Mouse (Mus musculus) neural tube, embryonic 14.5 days (tissue): ENCODE measurements at regions not wholly inside any gene's neighbourhood (a gene's known extent, or its start where the extent isn't known, plus 50 kb on each side); places are given as distances from the start of the nearest gene placed in this dataset.

ENCODE experiments used
- ATAC-seq: fragments of 200-750 bp; cut with Nextera tagmentation; 2 replicates; pipeline ENCODE4 v1.8.0; 2017; ENCODE audit warnings: low read depth, mild to moderate bottlenecking, moderate TSS enrichment, moderate library complexity
- H3K27ac ChIP-seq: fragments of 300-500 bp; sonication (generic); 2 replicates; pipeline ENCODE4 v1.5.1; 2014; ENCODE audit warnings: low read depth, mild to moderate bottlenecking, control low read depth, low read length, moderate library complexity, mixed read lengths
- H3K27me3 ChIP-seq: fragments of 300-500 bp; sonication (generic); 2 replicates; pipeline ENCODE4 v1.6.1; 2014; ENCODE audit warnings: low read length; ENCODE audit not compliant: control insufficient read depth, insufficient read depth
- H3K36me3 ChIP-seq: fragments of 300-500 bp; sonication (generic); 2 replicates; pipeline ENCODE4 v1.6.1; 2014; ENCODE audit warnings: low read length, mixed read lengths; ENCODE audit not compliant: control insufficient read depth, insufficient read depth
- H3K4me1 ChIP-seq: fragments of 300-500 bp; sonication (generic); 2 replicates; pipeline ENCODE4 v1.6.1; 2014; ENCODE audit warnings: low read length; ENCODE audit not compliant: control insufficient read depth, insufficient read depth
- H3K4me2 ChIP-seq: fragments of 300-500 bp; sonication (generic); 2 replicates; pipeline ENCODE4 v1.6.1; 2014; ENCODE audit warnings: mild to moderate bottlenecking, low read depth, low read length, control low read depth
- H3K4me3 ChIP-seq: fragments of 300-500 bp; sonication (generic); 2 replicates; pipeline ENCODE4 v1.5.1; 2014; ENCODE audit warnings: low read depth, low read length, control low read depth, mixed read lengths
- H3K9ac ChIP-seq: fragments of 300-500 bp; sonication (generic); replicated peaks from 2 replicates; pipeline ENCODE4 v1.6.1; 2014; ENCODE audit warnings: low read depth, mild to moderate bottlenecking, control low read depth, low read length, mixed read lengths
- H3K9me3 ChIP-seq: fragments of 300-500 bp; sonication (generic); 2 replicates; pipeline ENCODE4 v1.6.1; 2016; ENCODE audit warnings: low read length; ENCODE audit not compliant: control insufficient read depth
- WGBS: fragments of 180-500 bp; shearing (Covaris S2); extraction: QIAGEN DNeasy Blood & Tissue Kit; methylation state at CpG from one replicate; pipeline ENCODE4 v1.1.7; 2014; 5-methylcytosine and 5-hydroxymethylcytosine counted together

DNA sequence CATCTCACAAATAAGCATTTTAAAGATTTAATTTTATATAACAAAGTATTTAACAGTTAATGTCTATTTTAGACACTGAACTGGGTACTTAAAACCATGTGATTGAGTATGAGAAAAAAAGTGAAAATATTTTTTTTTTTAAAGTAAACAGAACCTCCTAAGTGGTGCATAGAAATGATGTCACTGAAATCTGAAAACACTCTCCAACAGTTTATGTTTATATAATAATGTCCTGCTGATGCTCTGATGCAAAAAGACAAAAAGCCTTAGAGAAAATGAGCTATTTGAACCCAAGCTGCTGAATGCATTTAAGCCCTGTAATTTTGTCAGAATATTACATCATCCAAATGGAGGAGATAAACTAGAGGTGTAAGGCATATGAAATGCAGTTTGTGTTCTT is 3447.1 kb downstream of the 9330182O14Rik start:
- H3K9me3 ChIP-seq, result no peaks in the 10 kb centered on the region
- H3K27ac ChIP-seq, result no peak overlapping the region
- no peaks in the 10 kb centered on the region for H3K4me1 ChIP-seq
- no peaks in the 10 kb centered on the region for H3K36me3 ChIP-seq
- no peak overlapping the region for H3K9ac ChIP-seq
- no peak overlapping the region for H3K4me2 ChIP-seq
- no peak overlapping the region for H3K4me3 ChIP-seq
- H3K27me3 ChIP-seq, result no peaks in the 10 kb centered on the region
- ATAC-seq, result no peak

DNA sequence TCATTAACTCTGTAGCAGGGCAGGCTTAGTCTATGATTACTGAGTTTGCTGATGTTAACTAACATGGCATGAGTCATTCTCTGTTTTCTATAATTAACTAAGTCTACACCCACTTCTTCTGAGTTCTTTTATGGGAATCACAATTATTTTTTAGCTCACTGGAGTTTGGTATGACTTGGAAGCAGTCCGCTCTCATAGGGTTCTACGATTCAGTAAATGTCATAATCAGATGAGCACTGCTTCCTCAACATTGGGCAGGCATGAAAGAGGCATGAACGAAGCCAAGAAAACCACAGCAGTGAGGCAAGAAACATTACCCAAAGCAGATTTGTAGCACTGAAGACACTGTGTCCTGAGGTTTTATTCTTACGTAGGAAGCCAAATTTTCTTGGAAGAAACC is 3451.6 kb downstream of the 9330182O14Rik start:
- no peak overlapping the region for H3K4me3 ChIP-seq
- no peaks in the 10 kb centered on the region for H3K36me3 ChIP-seq
- WGBS, result 92% methylated on average over 4 of the region's 4 CpGs
- no peaks in the 10 kb centered on the region for H3K27me3 ChIP-seq
- no peak overlapping the region for H3K9ac ChIP-seq
- H3K27ac ChIP-seq, result no peak overlapping the region
- no peaks in the 10 kb centered on the region for H3K9me3 ChIP-seq
- H3K4me1 ChIP-seq, result no peaks in the 10 kb centered on the region
- no peak overlapping the region for H3K4me2 ChIP-seq
- ATAC-seq, result no peak

GRCm38 (mm10) chr15:43588021-43588420 is 3453.9 kb downstream of the 9330182O14Rik start:
- H3K27me3 ChIP-seq, result no peaks in the 10 kb centered on the region
- no peak overlapping the region for H3K4me2 ChIP-seq
- H3K9me3 ChIP-seq, result no peaks in the 10 kb centered on the region
- ATAC-seq, result no peak
- H3K27ac ChIP-seq, result no peak overlapping the region
- no peak overlapping the region for H3K4me3 ChIP-seq
- WGBS, result 88% methylated on average over 2 of the region's 2 CpGs
- no peak overlapping the region for H3K9ac ChIP-seq
- H3K36me3 ChIP-seq, result no peaks in the 10 kb centered on the region
- no peaks in the 10 kb centered on the region for H3K4me1 ChIP-seq

DNA sequence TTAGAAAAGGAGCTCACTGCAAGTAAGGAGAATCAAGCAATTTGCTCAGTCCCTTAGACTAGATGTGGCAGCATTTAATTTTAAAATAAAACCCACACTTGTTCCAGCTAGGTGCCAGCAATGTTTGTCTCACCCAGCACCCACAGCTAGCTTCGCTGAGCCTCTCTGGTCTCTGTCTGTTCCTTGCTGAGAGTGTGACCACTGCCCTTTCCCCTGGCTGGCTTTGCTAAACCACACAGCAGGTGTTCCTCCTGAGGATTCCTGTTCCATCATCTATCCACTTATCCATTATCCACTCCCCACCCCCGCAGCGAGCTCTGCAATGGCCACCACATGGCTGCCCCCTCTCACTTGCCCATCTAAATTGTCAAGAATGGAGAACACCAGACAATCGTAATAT is 3473.5 kb downstream of the 9330182O14Rik start:
- ATAC-seq, result no peak
- H3K27me3 ChIP-seq, result no peaks in the 10 kb centered on the region
- no peak overlapping the region for H3K9ac ChIP-seq
- no peak overlapping the region for H3K4me3 ChIP-seq
- no peaks in the 10 kb centered on the region for H3K4me1 ChIP-seq
- no peaks in the 10 kb centered on the region for H3K9me3 ChIP-seq
- 88% methylated on average over 4 of the region's 4 CpGs for WGBS
- H3K36me3 ChIP-seq, result no peaks in the 10 kb centered on the region
- no peak overlapping the region for H3K4me2 ChIP-seq
- H3K27ac ChIP-seq, result no peak overlapping the region

DNA sequence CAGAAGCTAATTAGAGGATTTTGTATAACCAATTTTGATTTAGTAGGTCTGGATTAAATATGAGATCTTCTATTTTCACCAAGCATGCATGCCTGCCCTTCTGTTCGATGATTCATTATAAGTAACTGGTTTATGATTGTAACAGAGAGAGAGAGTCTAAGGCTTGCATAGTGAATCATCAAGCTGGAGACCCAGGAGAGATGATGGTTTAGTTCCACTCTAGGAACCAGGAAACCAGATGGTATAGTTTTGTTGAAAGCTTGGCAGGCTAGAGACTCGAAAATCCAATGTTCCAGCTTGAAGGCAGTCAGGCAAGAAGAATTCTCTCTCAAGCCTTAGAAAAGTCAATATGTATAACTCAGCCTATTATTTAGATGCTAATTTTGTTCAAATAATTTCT is 3475.7 kb downstream of the 9330182O14Rik start:
- H3K27ac ChIP-seq, result no peak overlapping the region
- H3K4me1 ChIP-seq, result no peaks in the 10 kb centered on the region
- 70% methylated on average over 2 of the region's 2 CpGs for WGBS
- H3K27me3 ChIP-seq, result no peaks in the 10 kb centered on the region
- no peaks in the 10 kb centered on the region for H3K36me3 ChIP-seq
- no peak overlapping the region for H3K9ac ChIP-seq
- no peak overlapping the region for H3K4me2 ChIP-seq
- H3K4me3 ChIP-seq, result no peak overlapping the region
- H3K9me3 ChIP-seq, result no peaks in the 10 kb centered on the region
- no peak for ATAC-seq

GRCm38 (mm10) chr15:43614004-43614661 is 3480.0 kb downstream of the 9330182O14Rik start:
- Histone ChIP-seq H3K27me3 (no peaks in the 10 kb centered on the region), H3K27ac (no peak overlapping the region), H3K36me3 (no peaks in the 10 kb centered on the region), H3K4me1 (no peaks in the 10 kb centered on the region), H3K9me3 (no peaks in the 10 kb centered on the region), H3K9ac (no peak overlapping the region), H3K4me2 (no peak overlapping the region), H3K4me3 (no peak overlapping the region)
- peak; percentile 31; the same call in 1 of the 2 replicates for ATAC-seq
- WGBS, result 44% methylated on average over 5 of the region's 5 CpGs

GRCm38 (mm10) chr15:43615727-43616126 is 3481.6 kb downstream of the 9330182O14Rik start:
- Histone ChIP-seq H3K4me1 (no peaks in the 10 kb centered on the region), H3K9me3 (no peaks in the 10 kb centered on the region), H3K27me3 (no peaks in the 10 kb centered on the region), H3K36me3 (no peaks in the 10 kb centered on the region), H3K9ac (no peak overlapping the region), H3K4me3 (no peak overlapping the region), H3K4me2 (no peak overlapping the region), H3K27ac (no peak overlapping the region)
- WGBS, result 85% methylated on average over 1 of the region's 1 CpGs
- ATAC-seq, result no peak

- H3K9ac ChIP-seq, result no peak overlapping the region
- no peak for ATAC-seq
- H3K4me1 ChIP-seq, result no peaks in the 10 kb centered on the region
- no peaks in the 10 kb centered on the region for H3K27me3 ChIP-seq
- WGBS, result 76% methylated on average over 2 of the region's 2 CpGs
- no peaks in the 10 kb centered on the region for H3K36me3 ChIP-seq
- no peak overlapping the region for H3K27ac ChIP-seq
- H3K4me3 ChIP-seq, result no peak overlapping the region
- no peak overlapping the region for H3K4me2 ChIP-seq
- no peaks in the 10 kb centered on the region for H3K9me3 ChIP-seq
Observed at GRCm38 (mm10) chr15:43624431-43624965, 3490.3 kb downstream of the 9330182O14Rik start.

DNA sequence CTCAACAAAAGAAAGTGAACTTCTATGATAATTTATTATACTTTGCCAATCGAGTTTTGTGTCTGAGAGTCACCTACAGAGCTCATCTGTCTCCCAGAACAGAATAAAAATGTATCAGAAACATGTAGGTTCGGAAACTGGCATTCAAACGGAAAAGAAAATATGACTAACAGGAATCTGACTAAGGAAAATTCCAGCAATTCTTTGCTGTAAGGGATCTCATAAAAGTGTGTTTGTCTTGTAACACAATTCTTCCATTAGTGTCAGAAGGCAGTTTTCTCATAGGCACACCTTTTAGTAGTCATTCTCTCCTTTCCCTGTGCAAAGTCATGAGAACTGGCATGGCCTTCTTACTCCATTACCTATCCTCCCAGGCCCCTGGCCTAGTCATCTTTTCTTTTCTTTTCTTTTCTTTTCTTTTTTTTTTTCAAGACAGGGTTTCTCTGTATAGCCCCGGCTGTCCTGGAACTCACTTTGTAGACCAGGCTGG is 3490.9 kb downstream of the 9330182O14Rik start:
- Histone ChIP-seq H3K4me2 (no peak overlapping the region), H3K27ac (no peak overlapping the region), H3K4me1 (no peaks in the 10 kb centered on the region), H3K4me3 (no peak overlapping the region), H3K36me3 (no peaks in the 10 kb centered on the region), H3K27me3 (no peaks in the 10 kb centered on the region), H3K9me3 (no peaks in the 10 kb centered on the region), H3K9ac (no peak overlapping the region)
- ATAC-seq, result no peak
- WGBS, result 77% methylated on average over 4 of the region's 4 CpGs
